Mouse (Mus musculus): Measurements from ENCODE around the gene Tmem215. TPM values are rescaled to one million over a fixed set of nuclear protein-coding genes. Genes with fewer than 3 reads are reported as not detected.
A peak's percentile ranks its signal among the peaks of the same experiment; 100 is the strongest.

Tmem215 gene
- total RNA-seq (2014; fragmentation: Nextera tagmentation) (not detected in 2 replicates), total RNA-seq (2017) (0.06 and 0.16 TPM in 2 replicates), polyA plus RNA-seq (2012) (not detected in 2 replicates)

GRCm38 (mm10) chr4:40471880-40472279, at the start of gene Tmem215:
Tmem215 (plus strand) TSS chr4:40472180.
- ATAC-seq (ENCODE audit: extremely low read depth, insufficient number of reproducible peaks, low FRiP score, poor library complexity, severe bottlenecking), result no peak
- H3K4me3 ChIP-seq (ENCODE audit: low read depth, low read length), result no peak within 1 kb of the TSS
- no peak for DNase-seq (ENCODE audit: low spot score)
- peaks cover 15% of the 10 kb centered on the region; the same call in 1 of the 2 replicates for H3K27me3 ChIP-seq (ENCODE audit: insufficient read depth, low read length)
- H3K36me3 ChIP-seq (replicated peaks), result no peaks in the 10 kb centered on the region
- H3K9me3 ChIP-seq (replicated peaks), result no peaks in the 10 kb centered on the region
- H3K4me1 ChIP-seq (ENCODE audit: insufficient read depth, low read depth, low read length), result no peaks in the 10 kb centered on the region
- TF ChIP-seq POLR2AphosphoS5 (IDR thresholded peaks at IDR 0.05; ENCODE audit: insufficient replicate concordance, low read depth, low read length) (no peak), GATA1 (IDR thresholded peaks at IDR 0.05; ENCODE audit: borderline replicate concordance, low read length) (no peak), TAL1 (conservative IDR thresholded peaks at IDR 0.05; ENCODE audit: low read depth, low read length) (no peak), CTCF (IDR thresholded peaks at IDR 0.05; ENCODE audit: low read depth, low read length) (no peak), GATA2 (IDR thresholded peaks at IDR 0.05; ENCODE audit: borderline replicate concordance, low read depth, low read length) (no peak)

GRCm38 (mm10) chr4:40431916-40432315, 40.1 kb upstream of the Tmem215 start:
- no peaks in the 10 kb centered on the region for H3K27me3 ChIP-seq (ENCODE audit: insufficient read depth, low read length)
- H3K9me3 ChIP-seq (replicated peaks), result peaks cover 8% of the 10 kb centered on the region
- H3K36me3 ChIP-seq (replicated peaks), result no peaks in the 10 kb centered on the region
- ATAC-seq (ENCODE audit: extremely low read depth, insufficient number of reproducible peaks, low FRiP score, poor library complexity, severe bottlenecking) (no peak), DNase-seq (ENCODE audit: low spot score) (no peak)
- TF ChIP-seq CTCF (IDR thresholded peaks at IDR 0.05; ENCODE audit: low read depth, low read length) (no peak), GATA2 (IDR thresholded peaks at IDR 0.05; ENCODE audit: borderline replicate concordance, low read depth, low read length) (no peak)
- H3K4me1 ChIP-seq (ENCODE audit: insufficient read depth, low read depth, low read length), result no peaks in the 10 kb centered on the region
- no peak overlapping the region for H3K4me3 ChIP-seq (ENCODE audit: low read depth, low read length)

GRCm38 (mm10) chr4:40433379-40433778, 38.6 kb upstream of the Tmem215 start:
- no peak for TF ChIP-seq POLR2AphosphoS5 (IDR thresholded peaks at IDR 0.05; ENCODE audit: insufficient replicate concordance, low read depth, low read length)
- TF ChIP-seq GATA2 (IDR thresholded peaks at IDR 0.05; ENCODE audit: borderline replicate concordance, low read depth, low read length), result no peak
- no peak for TF ChIP-seq TAL1 (conservative IDR thresholded peaks at IDR 0.05; ENCODE audit: low read depth, low read length)
- TF ChIP-seq GATA1 (IDR thresholded peaks at IDR 0.05; ENCODE audit: borderline replicate concordance, low read length), result no peak
- no peak for TF ChIP-seq CTCF (IDR thresholded peaks at IDR 0.05; ENCODE audit: low read depth, low read length)
- DNase-seq (ENCODE audit: low spot score), result no peak
- Histone ChIP-seq H3K36me3 (replicated peaks) (no peaks in the 10 kb centered on the region), H3K4me1 (ENCODE audit: insufficient read depth, low read depth, low read length) (no peaks in the 10 kb centered on the region), H3K9me3 (replicated peaks) (peaks cover 11% of the 10 kb centered on the region), H3K4me3 (ENCODE audit: low read depth, low read length) (no peak overlapping the region), H3K27me3 (ENCODE audit: insufficient read depth, low read length) (no peaks in the 10 kb centered on the region)
- ATAC-seq (ENCODE audit: extremely low read depth, insufficient number of reproducible peaks, low FRiP score, poor library complexity, severe bottlenecking), result peak; percentile 66

GRCm38 (mm10) chr4:40434388-40434787, 37.6 kb upstream of the Tmem215 start:
- no peaks in the 10 kb centered on the region for H3K27me3 ChIP-seq (ENCODE audit: insufficient read depth, low read length)
- ATAC-seq (ENCODE audit: extremely low read depth, insufficient number of reproducible peaks, low FRiP score, poor library complexity, severe bottlenecking), result no peak

GRCm38 (mm10) chr4:40443565-40443964, 28.4 kb upstream of the Tmem215 start:
- no peak for TF ChIP-seq CTCF (IDR thresholded peaks at IDR 0.05; ENCODE audit: low read depth, low read length)

More at GRCm38 (mm10) chr4:40434388-40434787, 37.6 kb upstream of the Tmem215 start:
- no peak for DNase-seq (ENCODE audit: low spot score)
- H3K4me1 ChIP-seq (ENCODE audit: insufficient read depth, low read depth, low read length), result no peaks in the 10 kb centered on the region
- H3K4me3 ChIP-seq (ENCODE audit: low read depth, low read length), result no peak overlapping the region
- no peaks in the 10 kb centered on the region for H3K36me3 ChIP-seq (replicated peaks)
- peaks cover 11% of the 10 kb centered on the region for H3K9me3 ChIP-seq (replicated peaks)
- TF ChIP-seq GATA1 (IDR thresholded peaks at IDR 0.05; ENCODE audit: borderline replicate concordance, low read length) (no peak), POLR2AphosphoS5 (IDR thresholded peaks at IDR 0.05; ENCODE audit: insufficient replicate concordance, low read depth, low read length) (no peak), TAL1 (conservative IDR thresholded peaks at IDR 0.05; ENCODE audit: low read depth, low read length) (no peak), GATA2 (IDR thresholded peaks at IDR 0.05; ENCODE audit: borderline replicate concordance, low read depth, low read length) (no peak), CTCF (IDR thresholded peaks at IDR 0.05; ENCODE audit: low read depth, low read length) (no peak)

GRCm38 (mm10) chr4:40472700-40473530, 935 bp downstream of the Tmem215 start:
- no peak for TF ChIP-seq CTCF (IDR thresholded peaks at IDR 0.05; ENCODE audit: low read depth, low read length)
- no peaks in the 10 kb centered on the region for H3K4me1 ChIP-seq (ENCODE audit: insufficient read depth, low read depth, low read length)
- no peak for ATAC-seq (ENCODE audit: extremely low read depth, insufficient number of reproducible peaks, low FRiP score, poor library complexity, severe bottlenecking)
- H3K36me3 ChIP-seq (replicated peaks), result no peaks in the 10 kb centered on the region
- no peaks in the 10 kb centered on the region for H3K9me3 ChIP-seq (replicated peaks)
- DNase-seq (ENCODE audit: low spot score), result no peak
- no peak overlapping the region for H3K4me3 ChIP-seq (ENCODE audit: low read depth, low read length)
- peaks cover 15% of the 10 kb centered on the region; the same call in 1 of the 2 replicates for H3K27me3 ChIP-seq (ENCODE audit: insufficient read depth, low read length)

More at GRCm38 (mm10) chr4:40443565-40443964, 28.4 kb upstream of the Tmem215 start:
- Histone ChIP-seq H3K27me3 (ENCODE audit: insufficient read depth, low read length) (no peaks in the 10 kb centered on the region), H3K4me1 (ENCODE audit: insufficient read depth, low read depth, low read length) (no peaks in the 10 kb centered on the region), H3K4me3 (ENCODE audit: low read depth, low read length) (no peak overlapping the region), H3K36me3 (replicated peaks) (no peaks in the 10 kb centered on the region), H3K9me3 (replicated peaks) (no peaks in the 10 kb centered on the region)
- ATAC-seq (ENCODE audit: extremely low read depth, insufficient number of reproducible peaks, low FRiP score, poor library complexity, severe bottlenecking) (no peak), DNase-seq (ENCODE audit: low spot score) (no peak)

Data from G1E (cell line).